Mouse (Mus musculus) lung, adult 2 months (tissue): ENCODE data around the gene Cdh12. TPM values are rescaled to one million over a fixed set of nuclear protein-coding genes. Genes with fewer than 3 reads are reported as not detected.
"Not testable (repeated sequence)": the region's sequence is repeated elsewhere in the genome, so short reads cannot be mapped to it uniquely, and the experiment has no call there.

Source experiments
- DNase-seq: peaks from one replicate; pipeline ENCODE4 v3.0.0; 2022
- H3K4me1 ChIP-seq: fragments of 200-500 bp; 2 replicates; pipeline ENCODE4 v1.6.1; 2011; ENCODE audit warnings: low read length; ENCODE audit not compliant: control insufficient read depth, insufficient read depth
- H3K4me3 ChIP-seq: fragments of 200-500 bp; replicated peaks from 2 replicates; pipeline ENCODE3; 2011; ENCODE audit warnings: low read depth, mild to moderate bottlenecking, control low read depth, low read length; ENCODE audit errors: extremely low read depth
- CTCF ChIP-seq: fragments of 200-500 bp; IDR thresholded peaks from 2 replicates; pipeline ENCODE4 v1.5.1; 2011; ENCODE audit warnings: mild to moderate bottlenecking, low read length, control low read depth; ENCODE audit not compliant: insufficient read depth
- POLR2A ChIP-seq: fragments of 200-500 bp; IDR thresholded peaks from 2 replicates; pipeline ENCODE4 v1.6.1; 2011; ENCODE audit warnings: low read depth, mild to moderate bottlenecking, control low read depth, low read length, borderline replicate concordance; ENCODE audit errors: extremely low read depth
- WGBS: fragments of 180-500 bp; shearing (Covaris S2); methylation state at CpG from one replicate; pipeline ENCODE4 v1.1.7; 2018; 5-methylcytosine and 5-hydroxymethylcytosine counted together
- polyA plus RNA-seq: library from polyadenylated mRNA; depleted of rRNA; stranded (reverse); fragments of >200 nt; gene quantifications from 2 replicates; pipeline ENCODE4 v1.2.3, GENCODE M21; 2012

Cdh12 gene
- polyA plus RNA-seq, 1 experiment, result not detected

- TF ChIP-seq CTCF (no peak), POLR2A (no peak)
- DNase-seq, result no peak
- Histone ChIP-seq H3K4me1 (no peaks in the 10 kb centered on the region), H3K4me3 (no peak overlapping the region)
- WGBS, result 67% methylated on average over 3 of the region's 3 CpGs
Measured at GRCm38 (mm10) chr15:21008969-21009368, 559.9 kb downstream of the Cdh12 start.

DNA sequence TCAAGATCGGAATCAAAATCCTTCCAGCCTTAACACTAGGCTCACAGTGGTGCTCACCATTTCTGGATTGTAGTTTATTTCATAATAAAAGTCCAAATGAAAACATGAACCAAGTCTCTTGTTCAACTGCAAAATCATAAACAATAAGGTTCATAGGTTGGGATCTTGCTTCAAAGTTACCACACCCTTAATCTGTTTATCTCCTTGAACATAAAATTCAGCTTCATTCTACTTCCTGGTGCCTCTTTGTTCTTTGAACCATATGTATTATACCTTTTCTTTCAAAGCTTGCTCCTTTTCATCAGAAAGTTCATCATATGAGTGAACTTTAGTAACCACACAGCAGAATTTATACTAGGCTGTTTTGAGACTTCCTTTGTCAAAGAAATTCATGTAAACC, 614.6 kb downstream of the Cdh12 start:
- TF ChIP-seq POLR2A (no peak), CTCF (no peak)
- 59% methylated on average over 1 of the region's 1 CpGs for WGBS
- no peak for DNase-seq
- H3K4me1 ChIP-seq, result no peaks in the 10 kb centered on the region
- H3K4me3 ChIP-seq, result no peak overlapping the region

DNA sequence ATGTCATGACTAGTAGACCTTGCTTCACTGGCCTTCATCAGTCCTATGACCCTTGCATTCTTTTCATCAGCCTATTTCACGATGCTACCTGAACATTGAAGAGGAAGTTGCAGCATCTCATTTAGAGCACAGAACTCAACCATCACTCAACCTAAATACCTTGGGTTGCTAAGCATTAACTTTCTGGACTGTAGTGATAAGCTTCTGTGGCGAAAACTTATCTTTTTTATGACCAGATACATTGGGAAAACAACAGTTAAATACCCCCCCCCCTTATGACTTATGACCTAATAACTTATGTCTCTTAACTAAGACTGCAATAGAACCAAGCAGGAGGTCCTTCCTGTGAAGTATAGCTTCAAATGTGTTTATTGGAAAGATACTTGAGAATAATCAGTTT, 620.2 kb downstream of the Cdh12 start:
- H3K4me1 ChIP-seq, result no peaks in the 10 kb centered on the region
- TF ChIP-seq POLR2A, result no peak
- TF ChIP-seq CTCF, result no peak
- DNase-seq, result no peak

DNA sequence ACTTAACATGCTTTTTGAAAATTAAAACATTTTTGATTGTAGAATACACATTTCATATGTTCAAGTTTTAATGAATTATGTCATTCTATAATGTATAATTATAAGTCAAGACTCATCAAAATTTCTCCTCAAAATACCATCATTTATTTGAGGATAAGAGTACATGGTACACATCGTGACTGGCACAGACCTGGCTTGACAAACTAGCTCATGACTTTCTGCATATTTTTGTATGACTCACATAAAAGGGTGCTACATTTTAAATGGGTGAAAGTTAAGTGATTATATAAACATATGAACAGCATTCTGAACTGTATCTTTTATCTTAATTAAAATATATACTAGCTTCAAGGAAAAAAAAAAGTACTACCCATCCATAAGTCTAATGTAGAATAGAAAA, 643.8 kb downstream of the Cdh12 start:
- H3K4me3 ChIP-seq, result no peak overlapping the region
- no peak for TF ChIP-seq POLR2A
- DNase-seq, result no peak
- 75% methylated on average over 1 of the region's 1 CpGs for WGBS
- no peaks in the 10 kb centered on the region for H3K4me1 ChIP-seq

More for the DNA sequence above, 620.2 kb downstream of the Cdh12 start:
- H3K4me3 ChIP-seq, result no peak overlapping the region
- WGBS, result 52% methylated on average over 2 of the region's 2 CpGs

DNA sequence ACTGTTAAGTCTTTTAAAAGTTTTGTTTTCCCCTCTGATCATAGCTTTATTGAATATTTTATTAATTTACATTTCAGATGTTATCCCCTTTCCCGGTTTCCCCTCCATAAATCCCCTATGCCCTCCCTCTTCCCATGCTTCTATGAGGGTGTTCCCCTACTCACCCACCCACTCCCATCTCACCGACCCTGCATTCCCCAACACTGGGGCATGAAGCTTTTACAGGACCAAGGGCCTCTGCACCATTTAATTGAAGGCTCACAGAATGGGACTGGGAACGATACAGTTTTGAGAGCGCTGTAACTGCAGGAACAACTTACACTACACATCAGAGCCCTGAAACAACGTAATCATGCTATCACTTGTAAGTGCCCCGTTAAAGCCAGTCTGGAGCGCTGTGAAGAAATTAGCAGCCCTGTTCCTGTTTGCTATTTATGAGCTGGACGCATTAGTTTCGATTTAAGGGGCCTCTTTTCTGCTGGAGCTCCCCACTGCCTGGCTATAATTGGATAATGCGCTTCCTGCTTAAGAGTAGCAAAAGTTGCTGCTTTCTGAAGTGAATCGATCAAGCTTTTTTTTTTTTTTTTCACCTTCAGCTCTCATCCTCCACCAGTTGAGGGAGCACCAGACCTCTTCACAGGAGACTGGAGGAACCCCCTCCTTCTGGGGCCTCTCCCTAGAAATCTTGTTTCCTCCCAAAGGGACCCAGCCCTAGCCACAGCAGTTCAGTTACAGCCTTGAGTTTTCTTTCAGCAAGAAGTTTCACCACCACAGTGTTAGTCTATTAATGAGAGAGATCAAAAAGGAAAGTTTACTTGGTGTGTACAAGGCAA, 660.2 kb downstream of the Cdh12 start:
- Histone ChIP-seq H3K4me3 (no peak overlapping the region), H3K4me1 (no peaks in the 10 kb centered on the region)
- whole genome bisulfite sequencing, result 20% methylated on average over 11 of the region's 11 CpGs
- TF ChIP-seq POLR2A, result no peak
- TF ChIP-seq CTCF, result no peak
- DNase-seq, result no peak

GRCm38 (mm10) chr15:21109889-21110500, 660.9 kb downstream of the Cdh12 start:
- WGBS, result 62% methylated on average over 4 of the region's 4 CpGs
- Histone ChIP-seq H3K4me1 (no peaks in the 10 kb centered on the region), H3K4me3 (no peak overlapping the region)
- no peak for DNase-seq
- TF ChIP-seq CTCF (no peak), POLR2A (no peak)

- no peak overlapping the region for H3K4me3 ChIP-seq
- 19% methylated on average over 23 of the region's 23 CpGs for WGBS
Measured at GRCm38 (mm10) chr15:21110874-21111603, 662.0 kb downstream of the Cdh12 start.

DNA sequence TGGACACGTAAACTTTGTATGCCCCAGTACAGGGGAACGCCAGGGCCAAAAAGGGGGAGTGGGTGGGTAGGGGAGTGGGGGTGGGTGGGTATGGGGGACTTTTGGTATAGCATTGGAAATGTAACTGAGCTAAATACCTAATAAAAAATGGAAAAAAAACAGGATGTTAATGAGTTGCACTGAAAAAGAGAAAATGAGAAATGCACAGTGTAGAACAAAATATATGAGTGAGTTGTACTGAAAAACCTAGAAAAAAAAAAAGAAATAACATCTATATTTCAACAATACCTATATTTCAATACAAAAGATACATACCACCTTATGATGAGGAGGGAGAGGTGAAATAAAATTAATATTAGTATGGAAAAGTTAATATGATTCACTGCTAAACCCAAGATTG, 665.7 kb downstream of the Cdh12 start:
- DNase-seq, H3K4me1 ChIP-seq, H3K4me3 ChIP-seq: not testable (repeated sequence)
- WGBS, result 85% methylated on average over 2 of the region's 2 CpGs

More at GRCm38 (mm10) chr15:21110874-21111603, 662.0 kb downstream of the Cdh12 start:
- TF ChIP-seq CTCF, result no peak
- no peak for TF ChIP-seq POLR2A
- DNase-seq, result no peak
- no peaks in the 10 kb centered on the region for H3K4me1 ChIP-seq

DNA sequence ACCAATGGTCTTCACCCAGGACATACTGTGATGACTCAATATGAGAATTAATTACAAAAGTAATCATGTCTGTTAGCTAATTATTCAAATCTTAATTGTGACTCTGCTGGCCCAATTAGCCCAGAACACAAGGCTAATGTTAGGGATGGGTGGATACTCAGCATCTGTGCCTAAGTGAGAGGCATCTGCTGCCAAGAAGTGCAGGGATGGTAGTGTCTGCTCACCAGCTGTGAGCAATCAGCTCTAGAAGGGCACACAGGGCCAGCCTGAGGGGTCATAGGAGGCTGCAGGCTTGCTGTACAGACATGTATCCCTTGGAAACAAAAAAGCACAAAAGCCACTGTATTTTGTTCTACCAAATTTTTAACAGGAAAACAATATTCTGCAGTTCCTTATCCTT, 681.6 kb downstream of the Cdh12 start:
- TF ChIP-seq POLR2A (no peak), CTCF (no peak)
- Histone ChIP-seq H3K4me3 (no peak overlapping the region), H3K4me1 (no peaks in the 10 kb centered on the region)
- no peak for DNase-seq

DNA sequence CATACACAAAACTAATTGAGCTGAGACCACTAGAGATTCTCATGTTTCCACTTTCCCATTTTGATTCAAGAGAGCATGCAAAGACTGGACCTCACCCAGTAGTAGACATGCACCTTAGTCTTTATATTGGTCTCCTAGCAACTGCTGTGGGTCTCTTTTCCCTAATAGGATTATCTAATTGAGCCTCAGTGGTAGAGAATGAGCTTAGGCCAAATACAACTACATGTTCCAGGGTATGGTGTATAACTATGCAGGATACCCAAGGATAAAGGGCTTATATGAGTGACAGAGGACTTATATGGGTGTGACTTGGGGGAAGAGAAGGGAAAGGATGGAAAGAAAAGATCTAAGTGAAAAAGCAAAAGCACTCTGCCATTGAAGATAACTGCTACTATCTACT, 683.9 kb downstream of the Cdh12 start:
- no peak for DNase-seq
- no peak for TF ChIP-seq CTCF
- no peak for TF ChIP-seq POLR2A
- H3K4me3 ChIP-seq, result no peak overlapping the region
- no peaks in the 10 kb centered on the region for H3K4me1 ChIP-seq
